Mouse (Mus musculus): ENCODE data around the gene Epn1. TPM values are rescaled to one million over a fixed set of nuclear protein-coding genes. Genes with fewer than 3 reads are reported as not detected.

Gene Epn1
- total and polyA plus RNA-seq, 3 experiments = 41.9 to 101 (median 72.9) TPM

GRCm38 (mm10) chr7:5060239-5060731 lies 19.8 kb upstream of the Epn1 start (continued):
- no peak for TF ChIP-seq IRF4 (IDR thresholded peaks at IDR 0.05; ENCODE audit: low read depth, low read length)
- TF ChIP-seq BHLHE40 (IDR thresholded peaks at IDR 0.05; ENCODE audit: low read depth, low read length) = no peak
- TF ChIP-seq MYC (IDR thresholded peaks at IDR 0.05; ENCODE audit: low read depth, low read length) = no peak; the same call in 1 of the 2 replicates
- TF ChIP-seq CHD1 (IDR thresholded peaks at IDR 0.05; ENCODE audit: low read depth, low read length) = peak; percentile 77; the same call in 1 of the 2 replicates
- TF ChIP-seq RAD21 (IDR thresholded peaks at IDR 0.05; ENCODE audit: low read depth, low read length) = peak; percentile 63
- no peak for TF ChIP-seq RCOR1 (conservative IDR thresholded peaks at IDR 0.05; ENCODE audit: low read depth, low read length)
- 0 out of 2 replicates have a peak, but pooled peaks have one; percentile 22 for TF ChIP-seq ELF1 (IDR thresholded peaks at IDR 0.05; ENCODE audit: low read depth, low read length)
- TF ChIP-seq MAX (IDR thresholded peaks at IDR 0.05; ENCODE audit: low read length) = peak; percentile 51; the same call in 1 of the 2 replicates
- peak; percentile 46 for TF ChIP-seq POLR2A (IDR thresholded peaks at IDR 0.05; ENCODE audit: low read depth, low read length)
- TF ChIP-seq ZC3H11A (IDR thresholded peaks at IDR 0.05; ENCODE audit: low read depth, low read length) = no peak
- no peak for TF ChIP-seq MAFK (IDR thresholded peaks at IDR 0.05; ENCODE audit: insufficient replicate concordance, low read length)
- TF ChIP-seq SMC3 (IDR thresholded peaks at IDR 0.05; ENCODE audit: low read depth, low read length) = peak; percentile 60
- peak; percentile 55; the same call in 1 of the 2 replicates for TF ChIP-seq TCF12 (IDR thresholded peaks at IDR 0.05; ENCODE audit: low read depth, low read length)

- Histone ChIP-seq H3K36me3 (replicated peaks in 1 of 2; ENCODE audit: control insufficient read depth in 1 of 2, insufficient read depth in 1 of 2, low read length in 1 of 2) (peaks cover 4 to 25% of the 10 kb centered on the region in 2 experiments), H3K27ac (ENCODE audit: insufficient read depth, low read depth) (peak overlapping the region; percentile 90), H3K4me1 (ENCODE audit: control insufficient read depth in 1 of 2, insufficient read depth in 2 of 2) (peaks cover 2 to 47% of the 10 kb centered on the region in 2 experiments; a peak in 3 of 4 replicates), H3K79me2 (replicated peaks; ENCODE audit: control insufficient read depth, extremely low read depth, insufficient read depth, poor library complexity, severe bottlenecking) (peaks cover 35% of the 10 kb centered on the region), H3K9ac (ENCODE audit: insufficient read depth, low read depth) (peak overlapping the region; percentile 92), H3K9me3 (replicated peaks; ENCODE audit: low read length) (no peaks in the 10 kb centered on the region), H3K27me3 (replicated peaks) (no peaks in the 10 kb centered on the region), H3K4me3 (replicated peaks in 1 of 3; ENCODE audit: low read depth in 2 of 3, low read length in 2 of 3, poor library complexity in 1 of 3) (peak overlapping the region; percentile 67 to 90 (median 73)), H3K4me2 (ENCODE audit: insufficient read depth, low read depth, poor library complexity, severe bottlenecking) (peak overlapping the region; percentile 76)
- dilution Hi-C loops (cut with MboI; ENCODE audit: extremely low pct_ligation_motif_present, extremely low pct_unique_long_range_greater_than_20kb, low sequenced_read_pairs) = no loop called here
- in situ Hi-C loops (cut with MboI; ENCODE audit: low pct_ligation_motif_present, low pct_unique_long_range_greater_than_20kb, low sequenced_read_pairs) = loop anchor here (5.0 kb wide), 1 partner anchor 66 kb away; the partner anchor contains the start of gene Rasl2-9
- DNase-seq (ENCODE audit: extremely low read depth) = peak; percentile 97
- TF ChIP-seq ZKSCAN1 (IDR thresholded peaks at IDR 0.05; ENCODE audit: borderline replicate concordance, low read depth, low read length) = no peak
- TF ChIP-seq MAFK (IDR thresholded peaks at IDR 0.05; ENCODE audit: insufficient replicate concordance, low read length) = no peak
- TF ChIP-seq MXI1 (IDR thresholded peaks at IDR 0.05; ENCODE audit: low read depth, low read length) = peak; percentile 92
- peak; percentile 85; the same call in 1 of the 2 replicates for TF ChIP-seq MYC (IDR thresholded peaks at IDR 0.05; ENCODE audit: low read depth, low read length)
- TF ChIP-seq IRF4 (IDR thresholded peaks at IDR 0.05; ENCODE audit: low read depth, low read length) = peak; percentile 7; the same call in 1 of the 2 replicates
- TF ChIP-seq CTCF (conservative IDR thresholded peaks at IDR 0.05 in 1 of 2, IDR thresholded peaks at IDR 0.05 in 1 of 2; ENCODE audit: low read depth in 2 of 2, low read length in 2 of 2) = peak in 1 of 2 experiments; percentile 77; a peak in 3 of 4 replicates
- TF ChIP-seq RAD21 (IDR thresholded peaks at IDR 0.05; ENCODE audit: low read depth, low read length) = peak; percentile 24
- peak; percentile 64 for TF ChIP-seq SMC3 (IDR thresholded peaks at IDR 0.05; ENCODE audit: low read depth, low read length)
- peak; percentile 64 for TF ChIP-seq POLR2A (IDR thresholded peaks at IDR 0.05; ENCODE audit: low read depth, low read length)
- TF ChIP-seq NELFE (IDR thresholded peaks at IDR 0.05; ENCODE audit: low read depth, low read length) = peak; percentile 40; the same call in 1 of the 2 replicates
- TF ChIP-seq TCF12 (IDR thresholded peaks at IDR 0.05; ENCODE audit: low read depth, low read length) = no peak; the same call in 1 of the 2 replicates
- peak; percentile 56; the same call in 1 of the 2 replicates for TF ChIP-seq ZMIZ1 (IDR thresholded peaks at IDR 0.05; ENCODE audit: low read depth, low read length)
- TF ChIP-seq MEF2A (IDR thresholded peaks at IDR 0.05; ENCODE audit: borderline replicate concordance, low read depth, low read length) = peak; percentile 55; the same call in 1 of the 2 replicates
- TF ChIP-seq KAT2A (IDR thresholded peaks at IDR 0.05; ENCODE audit: insufficient replicate concordance, low read length) = peak; percentile 54; the same call in 1 of the 2 replicates
- TF ChIP-seq TBP (conservative IDR thresholded peaks at IDR 0.05; ENCODE audit: low read depth, low read length) = peak; percentile 58; the same call in 1 of the 2 replicates
- peak; percentile 95 for TF ChIP-seq NRF1 (IDR thresholded peaks at IDR 0.05; ENCODE audit: low read depth, low read length)
- peak; percentile 77; the same call in 1 of the 2 replicates for TF ChIP-seq CHD2 (IDR thresholded peaks at IDR 0.05; ENCODE audit: low read length)
- TF ChIP-seq ELF1 (IDR thresholded peaks at IDR 0.05; ENCODE audit: low read depth, low read length) = peak; percentile 76
- TF ChIP-seq JUN (IDR thresholded peaks at IDR 0.05; ENCODE audit: insufficient read depth, low read depth, low read length) = no peak
- TF ChIP-seq HCFC1 (IDR thresholded peaks at IDR 0.05; ENCODE audit: low read depth, low read length) = peak; percentile 37
- TF ChIP-seq ZC3H11A (IDR thresholded peaks at IDR 0.05; ENCODE audit: low read depth, low read length) = no peak
- peak; percentile 85 for TF ChIP-seq MAZ (IDR thresholded peaks at IDR 0.05; ENCODE audit: low read depth, low read length)
- no peak for TF ChIP-seq USF2 (conservative IDR thresholded peaks at IDR 0.05; ENCODE audit: low read depth, low read length)
- peak; percentile 69; the same call in 1 of the 2 replicates for TF ChIP-seq SIN3A (IDR thresholded peaks at IDR 0.05; ENCODE audit: low read length)
- TF ChIP-seq BHLHE40 (IDR thresholded peaks at IDR 0.05; ENCODE audit: low read depth, low read length) = peak; percentile 93
Observed at GRCm38 (mm10) chr7:5060944-5061773, 18.9 kb upstream of the Epn1 start.
